Mouse (Mus musculus) kidney, postnatal 36 days (tissue): Measurements from ENCODE around the gene Wdr12.
"Not testable (repeated sequence)": the region's sequence is repeated elsewhere in the genome, so short reads cannot be mapped to it uniquely, and the experiment has no call there.

Experiments used
- DNase-seq, 2 experiments: peaks; one replicate each; pipeline ENCODE4 v3.0.0; 2021 to 2022; ENCODE audit warnings: mixed read lengths in 2 of 2

Gene Wdr12

GRCm38 (mm10) chr1:60098024-60098781, at the start of gene Wdr12, which contains the start of gene Carf:
Gene Wdr12 (minus strand): TSS chr1:60098645.
Gene Carf (plus strand): TSS chr1:60098247.
- peak; percentile 97 to 99 for DNase-seq

GRCm38 (mm10) chr1:60137346-60137745, 38.9 kb upstream of the Wdr12 start:
- no peak for DNase-seq

GRCm38 (mm10) chr1:60117721-60118455, 19.4 kb upstream of the Wdr12 start:
- DNase-seq = no peak

- DNase-seq = no peak
These were observed 6.1 kb upstream of the Wdr12 start for GRCm38 (mm10) chr1:60104582-60104981.

- no peak for DNase-seq
These were observed 394 bp upstream of the Wdr12 start for GRCm38 (mm10) chr1:60098839-60099238.

- DNase-seq = peak; percentile 77 to 79
These were observed 995 bp downstream of the Wdr12 start for GRCm38 (mm10) chr1:60097277-60098023.

GRCm38 (mm10) chr1:60096572-60097276, 1.7 kb downstream of the Wdr12 start:
- DNase-seq = no peak

- no peak for DNase-seq
These were observed 22.0 kb downstream of the Wdr12 start for GRCm38 (mm10) chr1:60076411-60076810.

GRCm38 (mm10) chr1:60075590-60075989, 22.9 kb downstream of the Wdr12 start:
- no peak for DNase-seq

GRCm38 (mm10) chr1:60074935-60075334, 23.5 kb downstream of the Wdr12 start:
- DNase-seq = no peak

GRCm38 (mm10) chr1:60070725-60071124, 27.7 kb downstream of the Wdr12 start:
- not testable (repeated sequence) for DNase-seq

- DNase-seq = no peak
These were observed 42.1 kb downstream of the Wdr12 start for GRCm38 (mm10) chr1:60056310-60056709.

GRCm38 (mm10) chr1:60054659-60055058, 43.8 kb downstream of the Wdr12 start:
- peak in 1 of 2 experiments; percentile 20 for DNase-seq

- DNase-seq = not testable (repeated sequence)
These were observed 51.0 kb downstream of the Wdr12 start for GRCm38 (mm10) chr1:60047481-60047880.

- DNase-seq = no peak
These were observed 53.9 kb downstream of the Wdr12 start for GRCm38 (mm10) chr1:60044595-60044994.

GRCm38 (mm10) chr1:60042796-60043469, 55.5 kb downstream of the Wdr12 start, which contains the start of gene Ica1l:
Gene Ica1l (minus strand): TSS chr1:60043184.
- peak; percentile 48 to 74 for DNase-seq

- no peak for DNase-seq
These were observed 56.0 kb downstream of the Wdr12 start for GRCm38 (mm10) chr1:60042398-60042795.

- DNase-seq = no peak
These were observed 63.4 kb downstream of the Wdr12 start for GRCm38 (mm10) chr1:60035044-60035443.
